Mouse (Mus musculus): ENCODE measurements around the gene Rint1.
A peak's percentile ranks its signal among the peaks of the same experiment; 100 is the strongest.

Gene Rint1

DNA sequence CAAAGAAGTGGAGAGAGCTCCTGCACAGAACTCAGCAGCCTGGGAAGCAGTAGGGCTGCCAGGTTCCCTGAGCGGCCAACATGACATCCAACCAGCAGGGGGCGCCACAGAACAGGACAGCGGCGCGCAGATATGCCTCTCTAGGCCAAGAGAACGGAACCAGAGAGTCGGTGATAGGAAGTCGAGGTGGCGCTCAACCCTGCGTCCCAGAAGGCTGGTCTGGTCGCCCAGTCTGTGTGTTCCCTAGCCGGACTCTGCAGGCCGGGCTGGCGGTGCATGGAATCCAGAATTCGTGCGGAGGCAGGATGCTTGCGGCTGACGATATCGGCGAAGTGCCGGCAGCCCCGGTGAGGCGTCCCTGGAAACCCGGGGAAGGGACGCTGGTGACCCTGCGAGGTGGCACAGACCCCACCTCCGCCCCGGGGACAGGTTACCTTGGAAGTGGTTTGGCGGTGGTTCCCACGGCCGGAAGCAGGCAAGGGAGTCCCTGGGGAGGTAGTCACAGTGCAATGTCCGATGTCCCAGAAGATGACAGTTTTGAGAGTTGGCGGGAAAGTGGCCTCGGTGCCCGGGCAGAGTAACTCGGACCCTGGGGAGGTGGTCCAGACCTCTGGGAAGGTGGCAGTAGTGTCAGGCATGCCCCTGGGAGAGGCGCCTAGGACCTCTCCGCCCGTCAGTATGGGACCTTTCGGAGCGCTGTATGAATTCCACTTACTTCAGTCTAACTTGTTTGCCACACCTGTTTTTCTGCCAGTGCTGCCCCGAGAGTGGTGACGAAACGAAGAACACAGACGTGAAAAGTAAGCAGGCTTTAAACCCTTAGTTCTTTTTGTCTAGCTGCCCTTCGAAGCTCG is at the start of gene Rint1:
Rint1 (plus strand) TSS at position 176 of the 854 bp plus-strand sequence.
- DNase-seq = peak; percentile 92 to 96

DNA sequence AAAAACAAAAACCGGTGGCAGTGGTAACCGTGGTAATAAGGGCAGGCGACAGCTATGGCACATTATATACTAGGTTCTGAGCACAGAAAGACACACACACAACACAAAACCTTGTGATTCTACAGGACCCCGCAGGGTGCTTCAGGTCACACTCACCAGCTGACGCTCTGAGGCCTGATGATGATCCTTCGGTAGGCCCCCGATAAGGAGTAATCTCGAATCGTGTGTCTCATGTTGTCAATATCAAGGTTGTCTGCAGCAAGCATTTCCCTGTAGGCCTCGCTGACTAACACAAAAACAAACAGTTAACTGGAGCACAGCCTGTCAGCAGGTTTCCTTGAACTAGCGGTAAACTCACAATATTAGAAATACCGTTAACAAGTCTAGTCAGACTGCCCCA is 44.2 kb upstream of the Rint1 start:
- DNase-seq = no peak

DNA sequence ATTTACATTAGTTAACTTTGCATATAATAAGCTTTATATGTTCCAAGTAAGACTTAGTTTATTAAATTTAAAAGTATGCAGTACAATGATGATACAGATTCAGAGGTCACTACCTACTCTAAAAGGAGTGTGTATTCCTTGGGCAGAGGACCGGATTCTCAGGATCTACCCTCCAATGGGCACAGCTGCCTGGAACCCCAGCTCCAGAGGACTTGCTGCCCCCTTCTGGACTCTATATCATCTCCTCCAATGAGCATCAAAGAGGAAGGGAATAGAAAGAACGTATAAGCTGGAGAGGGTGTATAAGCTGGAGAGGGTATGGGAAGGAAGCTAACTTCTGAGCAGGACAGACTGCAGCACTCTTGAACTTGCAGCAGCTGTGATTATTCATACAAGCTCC is 37.6 kb upstream of the Rint1 start:
- DNase-seq = no peak

DNA sequence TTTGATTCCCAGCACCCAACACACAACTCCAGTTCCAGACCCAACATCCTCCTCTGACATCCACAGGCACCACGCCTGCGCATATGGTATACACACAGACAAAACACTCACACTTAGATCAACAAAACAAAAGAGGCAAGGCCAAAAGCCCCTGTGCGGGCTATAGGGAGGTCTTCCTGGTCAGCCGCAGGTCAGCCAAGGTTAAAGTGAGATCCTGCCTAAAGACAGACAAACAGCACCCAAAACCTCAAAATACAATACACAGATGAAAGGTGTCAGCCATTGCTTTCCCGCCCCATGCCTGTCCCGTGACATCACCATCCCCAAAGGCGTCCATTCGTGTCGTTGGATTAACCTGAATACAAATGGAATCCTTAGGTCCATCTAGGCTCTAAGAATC is 31.9 kb upstream of the Rint1 start:
- DNase-seq = no peak

DNA sequence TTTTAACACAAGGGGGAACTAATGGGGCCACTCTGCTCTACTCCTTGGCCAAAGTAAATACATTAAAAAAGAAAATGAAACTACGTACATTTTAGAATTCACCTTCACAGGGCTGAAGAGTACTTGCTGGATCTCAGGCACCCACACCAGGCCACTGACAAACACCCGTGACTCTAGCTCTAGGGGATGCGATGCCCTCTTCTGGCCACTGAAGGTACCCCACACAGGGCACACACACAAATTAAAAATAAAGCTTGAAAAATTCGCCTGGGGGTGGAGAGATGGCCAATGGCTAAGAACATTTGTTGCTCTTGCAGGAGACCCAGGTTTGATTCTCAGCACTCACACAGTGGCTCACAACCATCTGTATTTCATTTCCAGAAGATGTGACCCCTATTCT is 31.1 kb upstream of the Rint1 start:
- no peak for DNase-seq

DNA sequence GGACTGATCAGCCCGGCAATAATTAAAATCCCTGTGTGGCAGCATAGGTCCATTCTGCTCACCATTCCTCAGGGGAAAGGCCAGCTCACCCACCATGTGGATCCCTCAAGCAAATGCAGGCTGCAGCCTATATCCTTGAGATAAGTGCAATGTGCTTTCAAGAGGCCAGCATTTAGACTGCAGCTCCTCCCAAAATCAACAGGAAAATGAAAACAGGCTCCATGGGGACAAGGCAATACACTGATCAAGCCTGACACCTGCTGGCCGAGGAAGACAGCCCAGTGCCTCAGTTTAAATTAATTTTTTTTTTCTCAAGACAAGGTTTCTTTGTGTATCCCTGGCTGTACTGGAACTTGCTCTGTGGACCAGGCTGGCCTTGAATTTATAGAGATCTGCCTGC is 28.9 kb upstream of the Rint1 start:
- peak in 1 of 2 experiments; percentile 41 for DNase-seq

DNA sequence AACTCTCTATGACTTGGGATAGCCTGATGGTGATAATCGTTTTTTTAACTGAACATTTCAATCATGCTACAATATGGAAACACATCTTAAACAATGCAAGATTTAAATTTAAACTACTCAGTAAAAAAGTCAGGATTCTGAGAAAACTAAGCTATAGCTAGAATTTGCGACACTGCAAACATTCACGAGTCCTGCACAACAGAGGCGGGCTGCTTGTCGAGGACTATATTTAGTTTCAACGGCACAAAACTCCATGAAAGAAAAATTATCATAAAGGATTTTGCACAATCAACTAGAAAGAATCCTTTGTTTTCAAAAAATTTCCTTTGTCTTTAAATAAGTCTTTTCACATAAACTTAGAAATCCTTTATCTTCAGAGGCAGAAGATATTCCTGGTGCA is 25.0 kb upstream of the Rint1 start:
- no peak for DNase-seq

DNA sequence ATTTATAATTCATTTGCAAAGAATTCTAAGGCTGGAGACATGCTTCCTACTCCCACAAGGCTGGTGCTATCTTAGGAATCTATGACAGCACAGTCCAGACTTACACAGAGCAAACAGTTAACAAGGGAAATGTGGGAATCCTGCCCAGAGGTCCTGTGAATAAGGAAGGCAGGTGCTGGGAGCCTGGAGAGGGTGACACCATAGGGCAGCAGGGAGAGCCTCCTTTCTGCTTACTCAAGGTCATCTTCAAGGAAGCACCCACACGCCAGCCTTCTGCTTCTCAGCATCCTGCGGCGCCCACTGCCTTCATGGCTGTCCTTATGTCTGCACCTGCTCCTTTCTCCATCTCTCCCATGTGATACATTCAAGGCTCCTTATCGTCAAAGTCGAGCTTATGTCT is 23.0 kb upstream of the Rint1 start:
- no peak for DNase-seq

DNA sequence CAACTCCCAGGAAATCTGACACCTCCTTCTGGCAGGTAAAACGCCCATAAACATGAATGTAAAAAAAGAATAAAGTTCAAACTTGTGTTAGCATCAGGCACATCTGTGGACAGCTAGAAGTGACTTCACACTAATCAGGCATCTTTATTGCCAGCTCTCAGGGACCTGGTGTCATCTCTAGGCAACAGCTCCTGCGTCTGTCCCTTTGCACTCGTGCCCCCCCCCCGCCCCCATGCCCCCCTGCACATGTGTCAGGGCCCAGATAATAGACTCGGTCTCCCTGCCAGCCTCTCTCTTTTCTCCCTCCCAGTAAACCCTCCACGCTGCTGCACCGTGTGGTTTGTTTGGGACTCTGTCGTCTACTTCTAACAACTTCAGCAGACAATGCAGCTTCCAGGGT is 16.4 kb upstream of the Rint1 start:
- DNase-seq = no peak

DNA sequence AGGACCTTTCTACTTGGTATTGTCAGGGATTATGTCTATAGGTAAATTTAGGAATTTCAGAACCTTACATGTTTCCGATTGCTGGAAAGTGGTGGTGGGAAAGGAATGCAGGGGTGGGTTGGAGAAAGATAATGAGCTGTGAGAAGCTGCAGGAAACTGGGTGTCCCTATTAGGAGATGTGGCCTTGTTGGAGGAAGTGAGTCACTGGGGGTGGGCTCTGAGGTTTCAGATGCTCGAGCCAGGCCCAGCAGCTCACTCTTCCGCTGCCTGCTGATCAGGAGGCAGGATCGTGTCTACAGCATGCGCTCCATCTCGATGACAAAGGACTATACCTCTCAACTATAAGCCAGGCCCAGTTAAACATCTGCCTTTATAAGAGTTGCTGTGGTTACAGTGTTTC is 13.3 kb upstream of the Rint1 start:
- no peak for DNase-seq

DNA sequence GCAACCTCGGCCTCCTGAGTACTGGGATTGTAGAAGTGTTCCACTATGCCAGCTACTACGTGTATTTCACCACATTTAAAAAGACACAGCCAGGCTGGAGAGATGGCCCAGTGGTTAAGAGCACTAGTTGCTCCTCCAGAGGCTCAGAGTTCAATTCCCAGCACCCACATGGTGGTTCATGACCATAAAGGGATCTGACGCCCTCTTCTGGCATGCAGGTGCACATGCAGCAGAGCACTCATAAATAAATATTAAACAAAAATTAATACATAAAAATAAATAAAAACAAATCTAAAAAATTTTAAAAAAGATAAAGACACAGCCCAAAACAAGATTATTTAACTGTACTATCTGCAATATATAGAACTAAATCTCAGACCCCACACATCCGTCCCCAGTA is 7.0 kb upstream of the Rint1 start:
- DNase-seq = no peak

DNA sequence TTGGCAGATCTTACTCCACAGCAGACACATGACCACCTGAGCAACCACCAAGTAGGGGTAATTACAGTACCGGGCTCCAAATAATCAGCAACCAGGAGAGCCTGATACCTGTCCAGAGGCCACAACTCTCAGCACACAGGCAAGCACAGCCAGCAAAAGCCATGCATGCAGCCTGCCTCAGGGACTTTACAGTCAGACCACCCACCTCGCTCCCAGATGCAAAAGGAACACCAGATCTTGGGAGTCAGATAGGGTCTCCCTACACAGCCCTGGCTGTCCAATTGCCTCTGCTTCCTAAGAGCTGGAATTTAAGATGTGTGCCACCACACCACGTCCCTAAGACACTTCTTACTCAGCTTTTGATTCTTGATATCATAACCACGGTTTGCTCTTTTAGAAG is 6.3 kb upstream of the Rint1 start:
- no peak for DNase-seq

DNA sequence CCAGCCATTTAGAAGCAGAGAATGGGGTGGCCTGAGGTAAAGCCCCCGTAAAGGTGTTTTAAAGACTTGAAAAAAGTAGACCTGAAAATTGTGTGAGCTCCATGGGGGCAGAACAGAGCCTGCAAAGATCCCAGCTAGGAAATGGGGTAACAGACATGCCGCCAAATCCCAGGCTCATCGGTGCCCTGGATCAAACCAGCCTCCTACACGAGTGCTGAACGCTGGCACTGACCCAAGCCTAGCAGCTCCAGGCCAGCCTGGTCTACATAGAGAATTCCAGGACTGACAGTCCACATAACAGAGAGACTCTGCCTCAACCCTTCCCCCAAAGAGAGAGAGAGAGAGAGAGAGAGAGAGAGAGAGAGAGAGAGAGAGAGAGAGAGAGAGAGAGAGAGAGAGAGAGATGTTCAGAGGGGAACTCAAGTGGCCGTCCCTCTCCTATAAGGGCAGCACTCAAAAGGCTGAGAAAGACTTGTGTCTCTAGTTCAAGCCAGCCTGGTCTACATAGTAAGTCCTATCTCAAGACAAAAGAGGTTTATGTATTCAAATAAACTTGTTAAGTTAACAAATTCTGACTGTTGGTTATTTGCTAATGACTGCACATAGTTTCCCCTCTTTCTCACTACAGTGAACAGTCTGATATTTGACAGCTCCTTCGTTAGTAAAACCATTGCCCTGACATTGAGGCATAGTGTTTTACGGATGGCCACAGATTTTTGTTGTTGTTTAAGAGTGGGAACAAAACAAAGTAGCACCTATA is 5.3 kb upstream of the Rint1 start:
- no peak for DNase-seq

DNA sequence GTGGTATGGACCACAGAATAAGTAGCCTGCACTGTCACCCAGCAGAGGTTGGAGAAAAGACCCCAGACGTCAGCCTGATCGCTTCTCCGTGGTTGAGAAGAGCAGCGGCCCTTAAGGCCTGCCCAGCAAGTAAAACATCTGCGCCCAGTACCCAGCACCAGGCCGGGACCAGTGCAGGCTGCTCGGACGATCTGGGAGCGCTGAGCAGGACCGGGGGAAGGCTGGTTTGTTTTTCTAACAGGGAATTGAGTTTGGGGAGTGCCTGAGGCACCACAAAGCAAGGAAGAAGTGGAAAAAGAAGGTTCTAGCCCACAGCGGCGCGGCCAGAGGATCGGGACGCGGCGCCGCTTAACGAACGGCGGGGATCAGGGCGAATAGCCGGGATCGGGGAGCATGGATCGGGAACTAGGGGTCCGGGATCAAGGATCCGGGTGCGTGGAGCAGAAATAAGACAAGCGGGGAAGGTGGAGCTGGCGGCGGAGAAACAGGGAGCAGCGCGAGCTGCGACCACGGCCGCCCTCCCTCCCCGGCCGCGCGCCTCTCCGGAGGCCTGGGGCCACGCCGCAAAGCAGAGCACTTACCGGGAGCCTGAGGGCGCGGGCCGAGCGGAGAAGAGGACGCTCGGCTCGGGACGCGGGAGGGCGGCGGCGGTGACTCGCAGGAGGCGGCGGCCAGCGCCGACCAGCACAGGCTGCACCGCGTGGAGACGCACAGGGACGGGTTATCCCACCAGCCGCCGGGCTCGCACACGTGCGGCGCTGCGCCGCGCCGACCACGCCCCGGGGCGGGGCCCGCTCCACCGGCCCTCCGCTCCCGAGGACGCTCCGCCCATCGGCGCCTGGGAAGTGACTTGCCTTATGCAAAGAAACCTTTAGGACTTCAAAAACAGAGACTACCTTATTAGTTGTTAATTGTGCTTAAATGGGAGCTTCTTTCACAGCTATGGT is 4.3 kb upstream of the Rint1 start, which contains the start of gene Pus7:
Pus7 (minus strand) TSS at position 781 of the 947 bp plus-strand sequence.
- DNase-seq = peak; percentile 89 to 91

DNA sequence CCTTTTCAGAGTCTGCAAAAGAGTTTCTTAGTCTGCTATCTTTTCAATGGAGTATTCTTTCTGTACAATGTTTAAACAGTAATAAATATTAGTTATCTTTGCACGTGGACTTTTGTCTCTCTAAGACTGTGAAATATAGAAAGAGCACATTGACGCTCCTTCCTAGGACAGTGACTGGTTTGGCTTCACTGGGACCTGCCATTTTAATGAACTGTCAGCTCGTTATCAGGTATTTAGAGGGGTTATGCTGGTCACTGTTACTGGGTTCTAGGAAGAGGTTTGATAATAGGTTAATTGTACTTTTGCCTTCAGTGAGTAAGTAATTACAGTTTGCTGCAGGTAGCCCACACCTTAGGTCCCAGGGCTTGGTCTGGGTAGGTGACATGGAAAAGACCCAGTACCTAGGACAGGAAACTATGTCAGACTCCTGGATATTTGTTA is 899 bp downstream of the Rint1 start:
- no peak for DNase-seq

DNA sequence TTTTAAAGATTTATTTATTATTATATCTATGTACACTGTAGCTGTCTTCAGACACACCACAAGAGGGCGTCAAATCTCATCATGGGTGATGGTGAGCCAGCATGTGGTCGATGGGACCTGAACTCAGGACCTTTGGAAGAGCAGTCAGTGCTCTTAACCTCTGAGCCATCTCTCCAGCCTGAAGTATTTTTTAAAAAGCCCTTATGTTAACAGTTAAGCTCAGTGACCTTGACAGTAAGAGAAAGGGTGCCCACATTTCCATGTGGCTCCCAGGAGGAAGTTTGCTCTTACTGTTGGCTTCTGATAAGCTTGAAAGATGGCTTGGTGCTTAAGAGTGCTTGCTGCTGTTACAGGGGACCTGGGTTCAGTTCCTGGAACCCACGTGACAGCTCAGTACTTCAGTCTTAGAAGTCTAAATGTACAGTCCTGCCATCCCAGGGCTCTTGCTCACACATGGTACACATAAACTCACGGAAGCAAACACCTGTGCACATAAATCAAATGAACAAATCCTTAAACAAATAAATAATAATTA is 1.6 kb downstream of the Rint1 start:
- no peak for DNase-seq

DNA sequence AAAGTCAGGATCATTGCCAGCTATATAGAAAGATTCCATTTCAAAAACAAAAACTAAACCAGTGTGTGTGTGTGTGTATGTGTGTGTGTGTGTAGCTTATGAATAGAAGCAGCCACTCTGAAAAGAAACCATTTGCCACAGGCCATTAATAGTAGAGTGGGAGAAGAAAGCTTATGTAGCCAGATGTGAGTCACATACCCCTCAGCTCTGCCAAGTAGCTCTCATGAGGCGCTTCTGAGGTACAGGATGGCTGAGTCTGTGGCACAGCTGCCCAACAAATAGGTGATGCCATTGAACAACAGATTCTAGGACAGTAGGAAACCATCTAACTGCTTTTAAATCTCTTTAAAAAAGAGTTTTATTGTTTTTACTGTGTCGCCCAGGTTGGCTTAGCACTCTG is 5.2 kb downstream of the Rint1 start:
- DNase-seq = no peak

DNA sequence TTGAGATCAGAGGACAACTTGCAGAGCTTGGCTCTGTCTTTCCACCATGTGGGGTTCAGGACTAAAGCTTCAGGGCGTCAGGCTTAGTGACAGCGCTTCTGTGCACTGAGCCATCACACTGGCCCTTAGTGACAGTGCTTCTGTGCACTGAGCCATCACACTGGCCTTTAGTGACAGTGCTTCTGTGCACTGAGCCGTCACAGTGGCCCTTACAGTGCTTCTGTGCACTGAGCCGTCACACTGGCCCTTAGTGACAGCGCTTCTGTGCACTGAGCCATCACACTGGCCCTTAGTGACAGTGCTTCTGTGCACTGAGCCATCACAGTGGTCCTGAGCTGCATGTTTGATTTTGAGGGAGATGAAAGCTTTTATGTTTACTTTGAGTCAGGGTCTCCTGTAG is 27.3 kb downstream of the Rint1 start:
- no peak for DNase-seq

DNA sequence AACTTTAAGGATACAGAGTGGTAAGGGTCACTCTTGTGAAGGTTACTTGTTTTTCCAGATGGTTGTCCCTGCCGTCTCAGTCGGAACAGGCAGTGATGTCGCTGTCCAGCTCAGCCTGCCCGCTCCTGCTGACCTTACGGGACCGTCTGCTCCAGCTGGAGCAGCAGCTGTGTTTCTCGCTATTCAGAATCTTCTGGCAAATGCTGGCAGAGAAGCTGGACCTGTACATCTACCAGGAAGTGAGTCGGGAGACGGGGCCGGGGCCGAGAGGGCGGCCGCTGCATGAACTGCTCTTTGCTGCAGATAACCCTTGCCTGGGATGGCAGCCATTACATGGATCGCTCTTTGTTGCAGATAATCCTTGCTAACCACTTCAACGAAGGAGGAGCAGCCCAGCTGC is 29.2 kb downstream of the Rint1 start:
- no peak for DNase-seq

DNA sequence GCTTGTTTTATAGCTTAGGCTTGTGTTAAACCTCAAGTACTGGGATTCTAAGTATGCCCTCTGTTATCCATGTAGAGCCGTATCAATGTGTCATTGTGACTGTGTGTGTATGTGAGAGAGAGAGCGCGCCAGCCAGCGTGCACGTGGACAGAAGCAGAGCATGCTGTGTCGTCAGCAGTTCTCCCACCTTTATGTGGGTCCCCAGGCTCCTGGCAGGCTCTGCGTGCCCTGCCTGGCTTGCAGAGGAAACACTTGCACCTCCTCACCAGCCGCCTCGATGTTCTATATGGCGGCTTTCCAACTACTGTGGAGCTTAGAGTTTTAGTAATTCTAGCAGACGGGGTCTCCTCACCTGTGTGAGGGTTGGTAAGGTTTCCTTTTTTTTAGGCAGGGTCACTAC is 34.8 kb downstream of the Rint1 start:
- no peak for DNase-seq

DNA sequence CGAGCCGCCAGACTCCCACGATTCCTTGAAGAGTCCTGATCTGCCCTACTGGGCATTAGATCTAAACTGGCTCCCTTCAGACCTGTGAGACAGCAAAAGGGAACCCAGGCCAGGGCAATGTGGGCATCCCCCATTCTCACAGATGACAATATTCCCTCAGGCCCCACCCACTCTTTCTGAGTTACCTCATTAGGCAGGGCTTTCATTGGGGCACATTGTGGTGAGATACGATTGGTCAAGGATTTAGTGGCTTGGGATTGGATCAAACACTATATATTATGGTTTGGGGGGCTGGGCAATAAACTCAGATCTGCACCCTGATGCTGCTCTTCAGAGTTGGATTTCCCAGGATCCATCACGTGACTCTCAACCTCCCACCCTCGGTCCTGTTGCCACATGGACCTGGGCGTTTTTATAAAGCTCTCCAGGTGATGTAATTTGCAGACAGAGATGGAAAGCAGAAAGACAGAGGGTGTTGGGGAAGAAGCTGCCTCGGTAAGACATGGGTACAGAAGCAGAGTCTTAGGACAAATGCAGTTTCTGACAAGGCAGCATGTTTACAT is 36.7 kb downstream of the Rint1 start:
- no peak for DNase-seq

DNA sequence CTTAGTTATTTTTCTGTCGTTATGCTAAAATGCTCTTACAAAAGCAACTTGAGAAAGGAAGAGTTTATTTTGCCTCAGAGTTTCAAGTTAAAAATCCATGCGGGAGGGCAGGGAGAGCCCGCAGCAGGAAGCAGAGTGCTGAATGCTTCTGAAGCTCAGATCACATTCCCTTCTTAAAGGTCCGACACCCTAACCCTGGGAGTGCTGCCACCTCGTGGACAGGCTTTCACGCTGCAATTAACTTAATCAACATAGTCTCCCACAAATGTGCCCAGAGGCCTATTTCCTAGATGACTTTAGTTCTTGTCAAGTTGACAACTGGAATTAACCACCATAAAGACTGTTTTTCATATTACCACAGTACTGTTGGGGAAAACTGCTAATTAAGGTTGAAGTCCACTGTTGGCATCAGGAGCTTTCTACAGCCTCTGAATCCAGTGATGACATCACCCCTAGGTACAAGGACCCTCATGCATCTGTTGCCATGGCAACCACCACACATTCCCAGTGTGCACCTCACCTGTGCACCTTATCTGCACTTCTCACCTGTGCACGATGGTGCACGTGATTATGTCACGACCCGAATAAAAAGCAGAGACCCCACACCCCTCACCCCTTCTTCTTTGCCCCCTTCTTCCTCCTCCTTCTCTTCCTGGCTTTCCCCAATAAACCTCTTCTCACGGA is 39.0 kb downstream of the Rint1 start:
- peak; percentile 54 to 80 for DNase-seq

Data from lung, postnatal 4 days (tissue).